Mouse (Mus musculus): Measurements from ENCODE around the gene Usp2. TPM values are rescaled to one million over a fixed set of nuclear protein-coding genes. Genes with fewer than 3 reads are reported as not detected.

The Usp2 gene
- polyA plus RNA-seq, 2 experiments: 4.9 to 24.4 TPM

- ATAC-seq (ENCODE audit: low FRiP score, low read depth) (no peak), DNase-seq (ENCODE audit: low spot score) (no peak)
- Histone ChIP-seq H3K36me3 (ENCODE audit: control insufficient read depth, insufficient read depth, low read length) (no peaks in the 10 kb centered on the region), H3K9me3 (ENCODE audit: control insufficient read depth, low read length) (no peaks in the 10 kb centered on the region), H3K4me1 (ENCODE audit: control insufficient read depth, insufficient read depth, low read length) (no peaks in the 10 kb centered on the region), H3K27me3 (ENCODE audit: control insufficient read depth, insufficient read depth, low read length) (no peaks in the 10 kb centered on the region), H3K4me2 (replicated peaks; ENCODE audit: low read depth, low read length, severe bottlenecking) (no peak overlapping the region), H3K4me3 (replicated peaks; ENCODE audit: low read length) (no peak overlapping the region), H3K27ac (replicated peaks; ENCODE audit: low read depth, low read length) (no peak overlapping the region), H3K9ac (ENCODE audit: low read depth, low read length, severe bottlenecking) (no peak overlapping the region)
- TF ChIP-seq POLR2A (IDR thresholded peaks at IDR 0.05; ENCODE audit: borderline replicate concordance, extremely low read depth, insufficient read depth, insufficient read length): no peak
- 53% methylated on average over 13 of the region's 13 CpGs for WGBS
These were observed 32.7 kb upstream of the Usp2 start for GRCm38 (mm10) chr9:44033957-44034727.

- Histone ChIP-seq H3K9ac (ENCODE audit: low read depth, low read length, severe bottlenecking) (no peak overlapping the region), H3K36me3 (ENCODE audit: control insufficient read depth, insufficient read depth, low read length) (no peaks in the 10 kb centered on the region), H3K27ac (replicated peaks; ENCODE audit: low read depth, low read length) (no peak overlapping the region), H3K4me3 (replicated peaks; ENCODE audit: low read length) (no peak overlapping the region), H3K9me3 (ENCODE audit: control insufficient read depth, low read length) (no peaks in the 10 kb centered on the region), H3K4me1 (ENCODE audit: control insufficient read depth, insufficient read depth, low read length) (no peaks in the 10 kb centered on the region), H3K4me2 (replicated peaks; ENCODE audit: low read depth, low read length, severe bottlenecking) (no peak overlapping the region), H3K27me3 (ENCODE audit: control insufficient read depth, insufficient read depth, low read length) (no peaks in the 10 kb centered on the region)
- DNase-seq (ENCODE audit: low spot score): no peak
- 79% methylated on average over 5 of the region's 5 CpGs for WGBS
- no peak for ATAC-seq (ENCODE audit: low FRiP score, low read depth)
- no peak for TF ChIP-seq POLR2A (IDR thresholded peaks at IDR 0.05; ENCODE audit: borderline replicate concordance, extremely low read depth, insufficient read depth, insufficient read length)
These were observed 29.7 kb upstream of the Usp2 start for GRCm38 (mm10) chr9:44037106-44037505.

- Histone ChIP-seq H3K36me3 (ENCODE audit: control insufficient read depth, insufficient read depth, low read length) (no peaks in the 10 kb centered on the region), H3K4me3 (replicated peaks; ENCODE audit: low read length) (no peak overlapping the region), H3K9me3 (ENCODE audit: control insufficient read depth, low read length) (no peaks in the 10 kb centered on the region), H3K9ac (ENCODE audit: low read depth, low read length, severe bottlenecking) (no peak overlapping the region), H3K4me1 (ENCODE audit: control insufficient read depth, insufficient read depth, low read length) (peaks cover 10% of the 10 kb centered on the region; the same call in 1 of the 2 replicates), H3K4me2 (replicated peaks; ENCODE audit: low read depth, low read length, severe bottlenecking) (no peak overlapping the region), H3K27me3 (ENCODE audit: control insufficient read depth, insufficient read depth, low read length) (peaks cover 23% of the 10 kb centered on the region), H3K27ac (replicated peaks; ENCODE audit: low read depth, low read length) (no peak overlapping the region)
- WGBS: 68% methylated on average over 7 of the region's 7 CpGs
- TF ChIP-seq POLR2A (IDR thresholded peaks at IDR 0.05; ENCODE audit: borderline replicate concordance, extremely low read depth, insufficient read depth, insufficient read length): no peak
- no peak for DNase-seq (ENCODE audit: low spot score)
- no peak for ATAC-seq (ENCODE audit: low FRiP score, low read depth)
These were observed 25.1 kb upstream of the Usp2 start for GRCm38 (mm10) chr9:44041511-44042395.

GRCm38 (mm10) chr9:44042396-44042680 is 24.5 kb upstream of the Usp2 start:
- 77% methylated on average over 1 of the region's 1 CpGs for WGBS
- H3K4me1 ChIP-seq (ENCODE audit: control insufficient read depth, insufficient read depth, low read length): peaks cover 10% of the 10 kb centered on the region; the same call in 1 of the 2 replicates
- no peak overlapping the region for H3K9ac ChIP-seq (ENCODE audit: low read depth, low read length, severe bottlenecking)
- H3K4me3 ChIP-seq (replicated peaks; ENCODE audit: low read length): no peak overlapping the region
- no peaks in the 10 kb centered on the region for H3K36me3 ChIP-seq (ENCODE audit: control insufficient read depth, insufficient read depth, low read length)
- DNase-seq (ENCODE audit: low spot score) (no peak), ATAC-seq (ENCODE audit: low FRiP score, low read depth) (no peak)
- H3K27me3 ChIP-seq (ENCODE audit: control insufficient read depth, insufficient read depth, low read length): peaks cover 23% of the 10 kb centered on the region
- H3K27ac ChIP-seq (replicated peaks; ENCODE audit: low read depth, low read length): no peak overlapping the region
- H3K4me2 ChIP-seq (replicated peaks; ENCODE audit: low read depth, low read length, severe bottlenecking): no peak overlapping the region
- no peak for TF ChIP-seq POLR2A (IDR thresholded peaks at IDR 0.05; ENCODE audit: borderline replicate concordance, extremely low read depth, insufficient read depth, insufficient read length)
- no peaks in the 10 kb centered on the region for H3K9me3 ChIP-seq (ENCODE audit: control insufficient read depth, low read length)

- Histone ChIP-seq H3K4me2 (replicated peaks; ENCODE audit: low read depth, low read length, severe bottlenecking) (peak within 1 kb of the TSS; percentile 57), H3K27me3 (ENCODE audit: control insufficient read depth, insufficient read depth, low read length) (peaks cover 23% of the 10 kb centered on the region), H3K27ac (replicated peaks; ENCODE audit: low read depth, low read length) (no peak within 1 kb of the TSS), H3K9me3 (ENCODE audit: control insufficient read depth, low read length) (no peaks in the 10 kb centered on the region), H3K4me3 (replicated peaks; ENCODE audit: low read length) (peak within 1 kb of the TSS; percentile 36), H3K4me1 (ENCODE audit: control insufficient read depth, insufficient read depth, low read length) (peaks cover 10% of the 10 kb centered on the region; the same call in 1 of the 2 replicates), H3K36me3 (ENCODE audit: control insufficient read depth, insufficient read depth, low read length) (no peaks in the 10 kb centered on the region), H3K9ac (ENCODE audit: low read depth, low read length, severe bottlenecking) (peak within 1 kb of the TSS; percentile 40; the same call in 1 of the 2 replicates)
- no peak for TF ChIP-seq POLR2A (IDR thresholded peaks at IDR 0.05; ENCODE audit: borderline replicate concordance, extremely low read depth, insufficient read depth, insufficient read length)
- DNase-seq (ENCODE audit: low spot score) (peak; percentile 37), ATAC-seq (ENCODE audit: low FRiP score, low read depth) (peak; percentile 75; the same call in 1 of the 2 replicates)
- 0% methylated on average over 30 of the region's 30 CpGs for WGBS
These were observed 23.7 kb upstream of the Usp2 start, which contains the start of gene Thy1 for GRCm38 (mm10) chr9:44042836-44043707. TSS of gene Thy1 (plus strand) at chr9:44043384.
